Mouse (Mus musculus) G1E (cell line): ENCODE results near the gene Prkcb.

ENCODE experiments used
- CTCF ChIP-seq: IDR thresholded peaks from 2 replicates; pipeline ENCODE4 v1.5.1; 2012; ENCODE audit warnings: low read depth, low read length, inconsistent platforms, mixed read lengths
- GATA2 ChIP-seq: IDR thresholded peaks from 2 replicates; pipeline ENCODE4 v1.6.1; 2012; ENCODE audit warnings: low read depth, low read length, inconsistent platforms, borderline replicate concordance

- TF ChIP-seq CTCF (no peak), GATA2 (no peak)
These were observed 125.6 kb downstream of the Prkcb start for GRCm38 (mm10) chr7:122414146-122414545.
